Mouse (Mus musculus) heart, embryonic 11.5 days (tissue): ENCODE measurements at regions not wholly inside any gene's neighbourhood (a gene's known extent, or its start where the extent isn't known, plus 50 kb on each side); places are given as distances from the start of the nearest gene placed in this dataset.
A peak's percentile ranks its signal among the peaks of the same experiment; 100 is the strongest.

ENCODE experiments used
- ATAC-seq: fragments of 200-750 bp; cut with Nextera tagmentation; replicated peaks from 2 replicates; pipeline ENCODE4 v1.8.0; 2017; ENCODE audit warnings: moderate library complexity; ENCODE audit not compliant: insufficient number of reproducible peaks, low FRiP score, low TSS enrichment
- H3K27ac ChIP-seq: fragments of 300-500 bp; sonication (generic); 2 replicates; pipeline ENCODE4 v1.5.1; 2014; ENCODE audit warnings: mild to moderate bottlenecking, low read depth, low read length
- H3K27me3 ChIP-seq: fragments of 300-500 bp; sonication (generic); 2 replicates; pipeline ENCODE4 v1.6.1; 2014; ENCODE audit warnings: mild to moderate bottlenecking, low read length, mixed read lengths; ENCODE audit not compliant: control insufficient read depth, insufficient read depth
- H3K36me3 ChIP-seq: fragments of 300-500 bp; sonication (generic); 2 replicates; pipeline ENCODE4 v1.6.1; 2014; ENCODE audit warnings: mild to moderate bottlenecking, low read length, moderate library complexity, mixed read lengths; ENCODE audit not compliant: control insufficient read depth, insufficient read depth
- H3K4me1 ChIP-seq: fragments of 300-500 bp; sonication (generic); 2 replicates; pipeline ENCODE4 v1.6.1; 2014; ENCODE audit warnings: low read length; ENCODE audit not compliant: control insufficient read depth, insufficient read depth
- H3K4me2 ChIP-seq: fragments of 300-500 bp; sonication (generic); 2 replicates; pipeline ENCODE4 v1.6.1; 2014; ENCODE audit warnings: mild to moderate bottlenecking, moderate library complexity
- H3K4me3 ChIP-seq: fragments of 300-500 bp; sonication (generic); 2 replicates; pipeline ENCODE4 v1.5.1; 2014; ENCODE audit warnings: low read depth, low read length
- H3K9ac ChIP-seq: fragments of 300-500 bp; sonication (generic); 2 replicates; pipeline ENCODE4 v1.6.1; 2014; ENCODE audit warnings: mild to moderate bottlenecking, low read depth, low read length, moderate library complexity
- H3K9me3 ChIP-seq: fragments of 300-500 bp; sonication (generic); replicated peaks from 2 replicates; pipeline ENCODE4 v1.6.1; 2016; ENCODE audit warnings: low read length; ENCODE audit not compliant: control insufficient read depth
- WGBS: fragments of 180-500 bp; shearing (Covaris S2); extraction: QIAGEN DNeasy Blood & Tissue Kit; methylation state at CpG from one replicate; pipeline ENCODE4 v1.1.7; 2014; ENCODE audit not compliant: insufficient replicate concordance; 5-methylcytosine and 5-hydroxymethylcytosine counted together

DNA sequence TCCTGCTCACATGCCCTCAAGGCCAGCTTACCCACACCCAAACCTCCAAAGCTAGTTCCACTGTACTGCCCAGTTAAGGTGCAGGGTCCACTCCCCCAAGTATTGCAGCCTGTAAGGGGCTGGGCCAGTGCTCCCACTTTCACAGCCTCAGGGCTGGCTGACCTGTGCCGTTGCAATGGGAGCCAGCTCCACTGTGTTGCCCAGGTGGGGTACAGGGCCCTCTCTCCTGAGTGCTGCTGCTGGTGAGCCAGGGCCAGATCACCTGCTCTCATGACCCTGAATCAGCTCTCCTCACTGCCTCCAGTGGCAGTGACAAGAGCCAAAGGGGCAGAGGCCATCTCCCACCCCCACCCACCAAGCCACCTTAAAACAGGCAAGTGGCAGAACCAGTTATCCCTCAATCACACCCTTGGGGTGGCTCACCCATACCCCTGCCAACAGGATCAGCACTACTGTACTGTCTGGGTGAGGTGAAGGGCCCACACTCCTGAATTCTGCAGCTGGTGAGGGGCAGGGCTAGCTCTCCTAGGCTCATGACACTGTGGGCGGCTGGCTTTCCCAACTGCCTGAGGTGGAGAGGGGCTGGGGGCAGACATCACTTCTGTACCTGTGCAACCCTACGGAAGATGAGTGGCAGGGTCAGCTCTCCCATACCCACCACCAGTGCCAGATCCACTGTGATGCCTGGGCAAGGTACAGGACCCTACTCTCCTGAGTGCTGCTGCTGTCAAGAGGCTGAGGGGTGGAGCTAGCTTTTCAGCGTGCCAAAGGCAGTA lies 248.9 kb upstream of the Pex5l start:
- Histone ChIP-seq H3K4me3 (no peak overlapping the region), H3K4me2 (no peak overlapping the region), H3K4me1 (no peaks in the 10 kb centered on the region), H3K9ac (no peak overlapping the region), H3K27ac (no peak overlapping the region), H3K27me3 (no peaks in the 10 kb centered on the region), H3K9me3 (no peaks in the 10 kb centered on the region), H3K36me3 (no peaks in the 10 kb centered on the region)
- WGBS: 79% methylated on average over 4 of the region's 4 CpGs
- ATAC-seq: peak; percentile 59

DNA sequence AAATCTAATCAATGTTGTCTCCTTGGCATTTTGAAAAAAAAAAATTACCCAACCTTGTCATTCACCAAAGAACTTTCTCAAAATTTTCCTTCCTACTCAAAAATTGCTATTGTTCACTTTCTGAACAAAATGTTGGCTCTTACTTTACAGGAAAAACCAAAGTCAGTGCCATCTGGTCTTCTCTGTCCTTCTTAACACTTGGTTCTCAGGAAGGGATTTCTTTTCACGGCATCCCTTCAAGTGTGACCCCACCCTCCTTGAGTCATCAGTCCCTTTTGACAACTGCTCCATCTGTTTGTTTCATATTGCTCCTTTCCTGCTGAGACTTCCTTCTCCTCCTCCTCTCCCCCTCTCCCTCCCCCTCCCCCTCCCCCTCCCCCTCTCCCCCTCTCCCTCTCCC lies 245.1 kb upstream of the Pex5l start:
- no peak overlapping the region for H3K4me3 ChIP-seq
- H3K4me1 ChIP-seq: no peaks in the 10 kb centered on the region
- H3K36me3 ChIP-seq: no peaks in the 10 kb centered on the region
- no peak overlapping the region for H3K9ac ChIP-seq
- no peaks in the 10 kb centered on the region for H3K27me3 ChIP-seq
- 36% methylated on average over 1 of the region's 1 CpGs for WGBS
- no peak overlapping the region for H3K4me2 ChIP-seq
- H3K9me3 ChIP-seq: no peaks in the 10 kb centered on the region
- ATAC-seq: no peak
- no peak overlapping the region for H3K27ac ChIP-seq

DNA sequence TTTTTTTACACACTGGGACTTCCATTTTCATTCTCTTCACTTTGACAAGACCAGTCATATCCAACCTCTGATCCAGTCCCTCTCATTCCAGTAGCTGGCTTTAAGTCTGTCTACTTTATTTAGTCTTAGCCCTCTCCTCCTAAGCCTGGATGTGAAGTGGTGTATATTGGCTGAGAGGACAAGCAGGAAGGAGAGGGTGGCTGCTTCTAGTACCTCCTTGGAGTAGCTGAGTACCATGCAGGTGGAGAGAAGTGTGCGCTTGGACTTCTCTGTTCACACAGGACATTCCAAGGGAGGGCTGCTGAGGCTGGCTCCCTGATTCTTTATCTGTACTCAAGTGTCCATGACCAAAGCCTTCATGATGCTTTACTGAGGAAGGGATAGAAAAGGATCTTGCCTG lies 240.6 kb upstream of the Pex5l start:
- Histone ChIP-seq H3K9me3 (no peaks in the 10 kb centered on the region), H3K36me3 (no peaks in the 10 kb centered on the region), H3K27ac (no peak overlapping the region), H3K4me3 (no peak overlapping the region), H3K4me1 (no peaks in the 10 kb centered on the region), H3K9ac (no peak overlapping the region), H3K4me2 (no peak overlapping the region), H3K27me3 (no peaks in the 10 kb centered on the region)
- 100% methylated on average over 1 of the region's 1 CpGs for WGBS
- ATAC-seq: no peak

DNA sequence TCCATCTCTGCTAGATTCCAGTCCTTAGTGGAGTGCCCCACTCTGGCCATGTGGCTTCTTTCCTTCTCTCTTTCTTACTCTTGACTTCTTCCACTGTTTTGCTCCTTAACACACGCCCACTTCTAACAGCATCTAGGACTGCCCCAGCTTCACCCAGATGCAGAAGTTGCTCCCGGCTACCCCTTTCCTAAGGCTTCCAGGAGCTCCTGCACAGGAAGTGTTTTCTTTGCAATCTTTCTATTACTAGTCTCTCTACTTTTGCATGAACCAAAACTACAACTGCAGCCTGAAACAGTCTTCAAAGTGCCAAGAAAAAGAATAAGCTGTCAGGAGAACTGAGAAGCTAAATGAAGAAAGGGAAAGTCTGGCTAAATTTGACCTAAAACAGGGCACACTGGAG lies 236.6 kb upstream of the Pex5l start:
- no peaks in the 10 kb centered on the region for H3K4me1 ChIP-seq
- ATAC-seq: no peak
- no peak overlapping the region for H3K4me2 ChIP-seq
- no peaks in the 10 kb centered on the region for H3K27me3 ChIP-seq
- H3K4me3 ChIP-seq: no peak overlapping the region
- no peaks in the 10 kb centered on the region for H3K36me3 ChIP-seq
- H3K9me3 ChIP-seq: no peaks in the 10 kb centered on the region
- 71% methylated on average over 2 of the region's 2 CpGs for WGBS
- H3K27ac ChIP-seq: no peak overlapping the region
- no peak overlapping the region for H3K9ac ChIP-seq

DNA sequence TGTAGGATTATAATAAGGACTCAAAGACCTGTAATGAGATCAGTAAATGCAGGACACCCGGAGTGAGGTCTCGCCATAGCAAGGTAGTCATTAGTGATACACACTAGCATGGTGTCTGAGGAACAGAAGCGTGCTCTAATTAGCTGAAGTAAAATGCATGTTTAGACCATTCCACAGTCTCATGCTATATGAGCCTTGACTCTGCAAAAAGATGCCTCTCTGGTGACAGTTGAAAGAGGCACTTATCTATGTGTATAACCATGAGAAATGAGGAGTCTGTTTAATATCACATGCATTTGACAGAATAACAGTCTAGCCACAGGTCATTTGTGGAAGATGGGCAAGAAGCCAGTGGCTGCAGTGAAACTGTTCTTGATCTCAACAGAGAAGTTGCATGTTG lies 232.1 kb upstream of the Pex5l start:
- Histone ChIP-seq H3K4me2 (no peak overlapping the region), H3K9ac (no peak overlapping the region), H3K27ac (no peak overlapping the region), H3K9me3 (no peaks in the 10 kb centered on the region), H3K36me3 (no peaks in the 10 kb centered on the region), H3K4me1 (no peaks in the 10 kb centered on the region), H3K27me3 (no peaks in the 10 kb centered on the region), H3K4me3 (no peak overlapping the region)
- WGBS: 87% methylated on average over 3 of the region's 3 CpGs
- no peak for ATAC-seq

- Histone ChIP-seq H3K36me3 (no peaks in the 10 kb centered on the region), H3K4me1 (no peaks in the 10 kb centered on the region), H3K9me3 (no peaks in the 10 kb centered on the region), H3K27me3 (no peaks in the 10 kb centered on the region), H3K27ac (no peak overlapping the region), H3K4me2 (no peak overlapping the region), H3K9ac (no peak overlapping the region), H3K4me3 (no peak overlapping the region)
- no peak for ATAC-seq
- 46% methylated on average over 1 of the region's 1 CpGs for WGBS
Observed at GRCm38 (mm10) chr3:33372806-33373205, 229.8 kb upstream of the Pex5l start.

- 82% methylated on average over 1 of the region's 1 CpGs for WGBS
Observed at GRCm38 (mm10) chr3:33363521-33363920, 220.5 kb upstream of the Pex5l start.

DNA sequence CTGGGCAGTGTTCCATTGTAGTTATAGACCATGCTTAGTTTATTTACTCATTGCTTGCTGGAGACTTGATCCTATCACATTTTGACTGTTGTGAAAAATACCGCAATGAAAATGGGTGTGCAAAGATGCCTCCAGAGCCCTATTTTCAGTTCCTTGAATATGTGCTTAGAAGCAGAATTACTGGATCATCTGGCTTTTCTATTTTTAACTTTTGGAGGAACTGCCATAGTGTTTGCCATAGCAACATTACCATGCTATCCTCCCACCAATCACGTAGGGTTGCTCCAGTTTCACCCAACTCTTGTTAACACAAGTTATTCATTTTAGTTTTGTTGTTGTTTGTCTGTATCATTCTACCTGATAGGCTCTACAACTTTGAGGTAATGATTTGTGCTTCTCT lies 217.0 kb upstream of the Pex5l start:
- H3K9ac ChIP-seq: no peak overlapping the region
- no peaks in the 10 kb centered on the region for H3K4me1 ChIP-seq
- H3K27ac ChIP-seq: no peak overlapping the region
- no peak for ATAC-seq
- no peaks in the 10 kb centered on the region for H3K36me3 ChIP-seq
- no peak overlapping the region for H3K4me3 ChIP-seq
- no peaks in the 10 kb centered on the region for H3K9me3 ChIP-seq
- H3K27me3 ChIP-seq: no peaks in the 10 kb centered on the region
- 89% methylated on average over 2 of the region's 2 CpGs for WGBS
- H3K4me2 ChIP-seq: no peak overlapping the region

More at GRCm38 (mm10) chr3:33363521-33363920, 220.5 kb upstream of the Pex5l start:
- no peak overlapping the region for H3K27ac ChIP-seq
- H3K4me2 ChIP-seq: no peak overlapping the region
- H3K9me3 ChIP-seq: no peaks in the 10 kb centered on the region
- no peak for ATAC-seq
- no peak overlapping the region for H3K9ac ChIP-seq
- H3K36me3 ChIP-seq: no peaks in the 10 kb centered on the region
- no peak overlapping the region for H3K4me3 ChIP-seq
- H3K4me1 ChIP-seq: no peaks in the 10 kb centered on the region
- H3K27me3 ChIP-seq: no peaks in the 10 kb centered on the region

DNA sequence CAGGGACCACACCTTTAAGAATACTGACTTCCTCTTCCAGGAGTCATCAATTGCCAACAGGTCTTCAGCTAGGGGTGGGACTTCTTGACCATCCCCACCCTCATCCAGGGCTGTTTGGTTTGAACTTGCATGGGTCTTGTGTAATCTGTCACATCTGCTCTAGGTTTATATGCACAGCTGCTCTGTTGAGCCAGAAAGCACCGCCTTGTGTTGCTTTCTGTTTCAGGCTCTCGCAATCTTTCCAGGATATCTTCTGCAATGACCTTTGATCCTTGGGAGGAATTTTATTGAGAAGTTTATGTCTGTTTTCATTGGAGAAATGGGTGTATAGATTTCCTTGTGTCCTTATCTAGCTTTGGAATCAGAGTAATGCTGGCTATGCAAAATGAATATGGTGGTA lies 210.8 kb upstream of the Pex5l start:
- Histone ChIP-seq H3K4me1 (no peaks in the 10 kb centered on the region), H3K27me3 (no peaks in the 10 kb centered on the region), H3K9me3 (no peaks in the 10 kb centered on the region), H3K36me3 (no peaks in the 10 kb centered on the region), H3K9ac (no peak overlapping the region), H3K4me3 (no peak overlapping the region), H3K27ac (no peak overlapping the region), H3K4me2 (no peak overlapping the region)
- 82% methylated on average over 2 of the region's 2 CpGs for whole genome bisulfite sequencing
- ATAC-seq: no peak
